Mouse (Mus musculus): ENCODE measurements around the gene Olfr1426.
"Not testable (repeated sequence)": the region's sequence is repeated elsewhere in the genome, so short reads cannot be mapped to it uniquely, and the experiment has no call there.

Olfr1426 gene

DNA sequence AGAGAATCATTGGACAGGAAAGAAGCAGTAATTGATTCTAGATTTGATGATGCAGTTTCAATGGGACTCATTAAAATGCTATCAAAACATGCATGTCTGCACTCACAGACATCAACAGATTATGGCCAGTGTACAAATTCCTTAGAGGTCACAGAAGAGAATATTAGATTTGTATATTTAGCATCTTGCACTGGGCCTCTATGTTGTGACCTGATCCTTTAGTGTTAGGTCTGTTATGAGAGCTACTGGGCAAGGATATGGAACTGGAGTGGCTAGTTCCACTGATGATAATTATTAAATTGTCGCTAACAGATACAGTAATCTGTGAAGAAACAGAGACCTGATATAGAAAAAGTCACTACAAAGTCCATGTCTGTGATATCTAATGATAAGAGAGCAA is at the start of gene Olfr1426:
Olfr1426 (minus strand) TSS at position 101 of the 400 bp plus-strand sequence.
- no peak for DNase-seq

DNA sequence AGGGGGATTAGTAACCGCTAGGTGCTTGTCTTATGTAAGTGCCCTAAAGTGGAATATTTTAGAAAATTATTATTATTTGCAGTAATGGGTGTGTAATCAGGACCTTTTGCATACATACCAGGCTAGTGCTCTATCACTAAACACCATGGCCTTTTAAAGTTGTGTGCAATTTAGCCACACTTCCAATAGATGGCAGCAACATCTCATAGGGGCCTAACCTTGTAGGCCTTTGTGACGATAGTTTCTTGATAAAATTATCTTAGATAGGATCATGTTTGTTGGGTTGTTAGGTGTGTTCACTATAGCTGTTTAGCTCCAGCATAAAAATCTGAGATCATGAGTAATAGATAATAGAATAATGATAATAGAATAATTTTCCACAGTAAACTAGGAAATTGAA is 42.5 kb upstream of the Olfr1426 start:
- peak; percentile 26 for DNase-seq

DNA sequence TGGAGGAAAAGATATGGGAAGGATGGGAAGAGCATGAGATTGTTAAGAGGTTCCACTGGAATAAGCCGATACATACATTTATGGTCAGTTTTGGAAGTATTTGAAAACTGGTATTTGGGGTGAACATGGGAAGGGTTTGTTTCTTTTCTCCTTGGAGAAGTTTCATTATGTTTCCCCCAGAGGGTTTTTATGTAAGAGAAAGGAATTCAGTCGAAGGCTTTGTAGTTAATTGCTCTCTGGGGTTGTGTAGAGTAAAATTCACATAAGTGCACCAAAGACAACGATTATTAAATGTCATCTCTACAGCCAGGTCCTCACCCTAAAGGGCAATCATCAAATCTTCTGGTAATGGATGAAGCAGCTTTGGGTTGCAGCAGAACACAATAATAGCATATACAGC is 31.3 kb upstream of the Olfr1426 start, which contains the start of gene Olfr76:
Olfr76 (minus strand) TSS at position 101 of the 400 bp plus-strand sequence.
- no peak for DNase-seq

DNA sequence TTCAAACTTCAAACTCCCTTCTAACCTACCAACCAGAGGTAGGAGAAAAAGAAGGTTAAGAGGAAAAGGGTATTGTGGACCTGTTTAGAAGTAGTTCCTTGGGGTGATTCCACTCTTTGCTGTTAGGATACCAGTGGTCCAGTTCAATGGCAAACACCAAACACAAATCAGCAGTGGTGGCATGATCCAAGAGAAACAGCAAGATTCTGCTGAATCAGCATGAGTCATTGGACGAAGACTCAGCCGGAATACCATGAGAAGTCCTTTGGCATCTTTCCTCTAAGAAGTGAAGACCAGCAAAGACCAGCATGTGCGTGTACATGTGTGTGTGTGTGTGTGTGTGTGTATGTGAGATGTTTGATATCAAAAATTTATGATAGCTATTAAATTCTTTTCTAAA is 24.7 kb upstream of the Olfr1426 start:
- no peak for DNase-seq

DNA sequence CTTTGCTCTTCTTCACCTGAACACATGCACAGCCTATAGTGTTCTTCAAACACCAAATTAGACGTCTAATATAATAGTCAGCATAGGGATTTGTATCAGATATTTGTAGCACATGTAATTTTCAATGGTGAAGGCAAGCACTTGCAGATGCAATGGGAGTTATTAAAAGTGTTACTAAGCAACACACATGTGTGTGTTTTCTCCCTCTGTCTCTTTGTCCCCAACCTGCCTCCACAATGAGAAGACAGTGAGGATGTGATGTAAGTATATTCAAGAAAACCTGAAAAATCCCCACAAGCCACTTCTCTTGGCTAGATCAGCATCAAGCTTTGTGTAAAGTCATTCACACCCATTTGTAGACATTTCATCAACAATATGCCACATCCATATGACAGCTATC is 24.0 kb upstream of the Olfr1426 start, which contains the start of gene Olfr1428:
Olfr1428 (minus strand) TSS at position 101 of the 400 bp plus-strand sequence.
- no peak for DNase-seq

DNA sequence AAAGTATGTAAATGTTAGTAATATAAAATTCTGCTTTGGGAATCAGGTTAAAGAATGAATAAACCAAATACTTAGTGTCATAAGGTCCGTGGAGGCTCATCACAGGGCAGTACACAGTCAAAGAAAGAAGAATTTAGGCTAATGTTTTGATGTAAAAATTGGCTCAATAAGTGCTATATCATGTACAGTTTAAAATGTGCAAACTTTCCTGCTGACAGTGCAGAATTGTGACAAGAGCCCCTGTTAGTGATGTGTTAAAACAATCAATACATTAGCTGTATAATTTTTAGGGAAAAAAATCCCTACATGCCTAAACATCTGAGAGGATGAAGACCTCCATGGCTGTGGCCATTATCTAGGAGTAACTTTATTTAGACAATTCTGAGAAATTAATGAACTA is 22.0 kb upstream of the Olfr1426 start:
- DNase-seq = no peak

DNA sequence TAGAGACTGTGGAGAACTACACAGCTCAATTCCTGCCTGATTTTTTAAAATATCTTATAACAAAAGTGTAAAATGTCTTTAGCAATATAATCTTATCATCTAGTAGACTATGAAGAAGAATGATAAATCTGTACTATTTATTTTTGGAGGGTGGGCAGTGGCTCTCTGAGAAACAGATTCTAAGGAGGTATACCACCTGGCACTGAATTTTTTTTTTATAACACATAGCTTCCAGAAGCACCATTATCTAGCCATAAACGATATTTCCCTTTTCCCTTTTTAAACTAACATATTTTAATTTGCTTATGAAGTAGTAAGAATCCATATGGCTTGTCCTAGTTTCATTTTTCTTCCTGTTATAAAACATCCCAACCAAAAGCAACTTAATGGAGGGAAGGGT is 12.7 kb upstream of the Olfr1426 start:
- no peak for DNase-seq

DNA sequence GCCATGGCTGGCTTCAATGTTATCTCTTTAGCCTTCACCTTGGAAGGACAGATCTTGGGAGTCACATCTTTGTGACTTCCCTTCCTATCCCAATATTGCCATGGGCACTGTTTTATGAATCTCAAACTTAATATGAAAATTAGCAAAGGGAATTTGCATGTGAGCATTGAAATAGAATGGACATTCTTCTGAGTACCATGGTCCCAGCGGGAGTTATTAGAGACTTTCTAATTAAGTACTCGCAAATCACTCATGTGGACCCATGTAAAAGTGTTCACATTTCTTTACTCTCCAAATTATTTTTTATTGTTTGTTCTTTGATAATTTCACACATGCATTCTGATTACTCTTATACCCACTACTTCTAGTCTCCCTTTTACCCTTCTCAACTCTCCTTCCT is 11.4 kb upstream of the Olfr1426 start, which contains the start of gene Olfr1427:
Olfr1427 (minus strand) TSS at position 101 of the 400 bp plus-strand sequence.
- DNase-seq = no peak

DNA sequence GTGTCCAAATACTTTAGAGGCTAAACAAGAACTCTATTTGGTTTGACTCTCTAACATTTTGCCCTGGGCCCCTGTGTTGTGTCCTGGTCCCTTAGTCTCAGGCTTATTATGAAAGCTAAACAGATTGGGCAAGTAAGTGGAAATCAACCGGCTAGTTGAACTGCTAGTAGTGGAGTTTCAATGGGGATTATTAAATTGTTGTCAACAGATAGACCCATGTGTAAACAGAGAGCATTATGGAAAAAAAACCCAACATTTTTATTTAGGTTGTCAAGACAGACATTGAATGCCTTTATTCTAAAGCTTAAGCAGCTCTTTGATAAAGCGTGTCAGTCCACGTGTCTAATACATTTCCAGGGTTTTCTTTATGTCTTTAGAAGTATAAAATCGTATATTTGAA is 14.2 kb downstream of the Olfr1426 start, which contains the start of gene Olfr1425:
Olfr1425 (minus strand) TSS at position 101 of the 400 bp plus-strand sequence.
- DNase-seq = not testable (repeated sequence)

DNA sequence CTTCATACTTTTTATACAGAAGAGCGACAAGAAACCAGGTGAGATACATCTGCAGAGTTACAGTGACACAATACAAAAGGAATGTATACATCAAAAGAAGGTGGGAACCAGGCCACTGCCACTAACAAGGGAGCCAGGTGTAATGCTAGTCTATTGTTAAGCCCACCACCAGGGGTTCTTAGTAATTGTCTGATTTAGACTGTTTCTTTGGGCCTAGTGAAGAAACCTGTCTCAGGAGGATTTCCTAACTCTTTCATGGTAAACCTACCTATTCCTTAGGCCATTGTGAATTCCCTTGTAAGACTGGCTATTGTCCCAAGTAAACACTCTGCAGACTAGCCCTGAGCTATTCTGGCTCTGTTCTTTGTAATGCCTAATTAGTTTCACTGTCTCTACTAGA is 22.3 kb downstream of the Olfr1426 start:
- DNase-seq = not testable (repeated sequence)

DNA sequence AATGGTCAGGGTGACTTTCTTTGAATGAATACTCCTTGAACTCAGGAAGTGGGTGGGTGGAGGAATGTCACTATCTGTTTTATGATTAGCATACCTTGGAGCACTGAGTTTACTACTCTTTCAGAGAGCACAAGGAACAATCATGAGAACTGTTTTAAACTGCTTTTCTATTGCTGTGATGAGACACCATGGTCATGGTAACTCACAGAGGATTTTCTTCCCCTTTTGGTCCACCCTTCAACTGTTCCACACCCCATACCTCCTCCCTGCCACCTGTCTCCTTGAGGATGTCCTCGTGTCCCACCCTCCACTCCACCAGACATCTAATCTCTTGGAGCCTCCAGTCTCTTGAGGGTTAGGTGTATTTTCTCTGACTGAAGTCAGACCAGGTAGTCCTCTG is 24.0 kb downstream of the Olfr1426 start:
- DNase-seq = not testable (repeated sequence)

DNA sequence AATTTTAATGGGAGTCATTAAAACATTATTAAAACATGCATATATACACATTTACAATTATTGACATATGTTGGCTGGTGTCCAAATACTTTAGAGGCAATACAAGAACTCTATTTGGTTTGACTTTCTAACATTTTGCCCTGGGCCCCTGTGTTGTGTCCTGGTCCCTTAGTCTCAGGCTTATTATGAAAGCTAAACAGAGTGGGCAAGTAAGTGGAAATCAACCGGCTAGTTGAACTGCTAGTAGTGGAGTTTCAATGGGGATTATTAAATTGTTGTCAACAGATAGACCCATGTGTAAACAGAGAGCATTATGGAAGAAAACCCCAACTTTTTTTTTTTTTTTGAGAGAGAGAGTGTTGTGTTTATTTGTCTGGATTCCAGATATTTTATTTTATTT is 29.2 kb downstream of the Olfr1426 start, which contains the start of gene Olfr1424:
Olfr1424 (minus strand) TSS at position 101 of the 400 bp plus-strand sequence.
- not testable (repeated sequence) for DNase-seq

DNA sequence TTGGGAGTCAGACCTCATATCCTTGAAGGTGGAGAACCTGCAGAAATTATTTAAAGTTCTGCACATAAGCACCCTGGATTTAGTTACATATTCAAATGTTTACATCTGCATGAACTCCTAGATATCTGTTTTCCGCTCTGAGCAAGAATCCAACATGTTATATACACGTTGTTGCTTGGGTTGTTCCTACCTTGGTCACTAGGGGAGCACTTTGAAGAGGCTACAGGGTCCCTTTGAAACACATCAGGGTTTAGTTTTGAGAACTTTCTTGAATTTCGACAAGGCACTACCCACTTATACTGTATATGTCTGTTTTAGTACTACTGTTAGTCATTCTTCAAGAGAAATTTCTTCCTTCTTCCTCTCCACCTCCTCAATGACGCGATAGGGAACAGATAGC is 48.6 kb downstream of the Olfr1426 start:
- DNase-seq = no peak

DNA sequence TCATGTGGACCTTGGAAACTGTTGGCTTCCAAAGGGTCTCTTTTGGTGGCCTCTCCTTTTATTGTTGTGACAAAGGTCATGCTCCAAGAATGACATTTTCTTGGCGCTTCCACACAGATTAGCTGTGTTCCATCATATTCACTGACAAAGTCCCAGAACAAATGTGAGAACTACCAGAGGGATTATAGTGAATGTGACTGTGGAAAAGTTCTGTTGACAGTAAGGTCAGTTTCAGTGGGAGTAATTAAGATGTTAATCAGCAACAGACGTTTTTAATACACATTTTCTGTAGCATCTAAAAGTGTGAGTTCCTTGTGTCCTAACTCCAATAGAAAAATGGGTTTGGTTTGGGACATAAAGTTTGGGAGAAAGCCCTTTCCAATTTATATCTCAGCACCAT is 50.6 kb downstream of the Olfr1426 start, which contains the start of gene Olfr1423:
Olfr1423 (minus strand) TSS at position 101 of the 400 bp plus-strand sequence.
- no peak for DNase-seq

DNA sequence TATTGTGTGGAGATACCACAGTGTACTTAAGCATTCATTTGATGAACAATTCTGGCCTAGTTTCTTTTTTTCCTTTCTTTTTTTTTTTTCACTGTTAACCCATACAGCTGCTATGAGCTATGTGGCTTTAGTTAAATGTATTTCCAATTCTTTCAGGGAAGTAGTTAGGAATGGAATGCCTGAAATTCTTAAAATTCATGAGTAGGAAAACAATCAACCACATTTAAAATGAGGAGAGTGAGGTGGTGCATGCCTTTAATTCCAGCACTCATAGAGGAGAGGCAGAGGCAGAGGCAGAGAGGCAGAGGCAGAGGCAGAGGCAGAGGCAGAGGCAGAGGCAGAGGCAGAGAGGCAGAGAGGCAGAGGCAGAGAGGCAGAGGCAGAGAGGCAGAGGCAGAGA is 54.1 kb downstream of the Olfr1426 start:
- no peak for DNase-seq
